Mouse (Mus musculus) cerebellum, postnatal 25 days (tissue): ENCODE data around the gene Gpr68.

Experiments
- DNase-seq, 2 experiments: peaks; one replicate each; pipeline ENCODE4 v3.0.0; 2021; ENCODE audit warnings: mixed read lengths in 2 of 2

The Gpr68 gene

GRCm38 (mm10) chr12:100907598-100908297, at the start of gene Gpr68:
Gpr68 (minus strand) TSS chr12:100908198.
- peak; percentile 77 to 80 for DNase-seq

- no peak for DNase-seq
These were observed 49.3 kb upstream of the Gpr68 start for GRCm38 (mm10) chr12:100957257-100957656.

- DNase-seq, result no peak
These were observed 48.8 kb upstream of the Gpr68 start for GRCm38 (mm10) chr12:100956825-100957224.

- DNase-seq, result no peak
These were observed 48.0 kb upstream of the Gpr68 start for GRCm38 (mm10) chr12:100956028-100956427.

GRCm38 (mm10) chr12:100953926-100954325, 45.9 kb upstream of the Gpr68 start:
- no peak for DNase-seq

GRCm38 (mm10) chr12:100952193-100952931, 44.4 kb upstream of the Gpr68 start:
- DNase-seq, result peak; percentile 71 to 83

GRCm38 (mm10) chr12:100949146-100949545, 41.1 kb upstream of the Gpr68 start:
- DNase-seq, result no peak

- no peak for DNase-seq
These were observed 40.0 kb upstream of the Gpr68 start for GRCm38 (mm10) chr12:100948021-100948420.

GRCm38 (mm10) chr12:100945948-100946347, 38.0 kb upstream of the Gpr68 start:
- no peak for DNase-seq

GRCm38 (mm10) chr12:100945501-100945900, 37.5 kb upstream of the Gpr68 start:
- DNase-seq, result no peak

- peak; percentile 68 to 76 for DNase-seq
These were observed 36.9 kb upstream of the Gpr68 start for GRCm38 (mm10) chr12:100944921-100945336.

GRCm38 (mm10) chr12:100943146-100943545, 35.1 kb upstream of the Gpr68 start:
- no peak for DNase-seq

GRCm38 (mm10) chr12:100941361-100941760, 33.4 kb upstream of the Gpr68 start:
- DNase-seq, result no peak

- no peak for DNase-seq
These were observed 29.7 kb upstream of the Gpr68 start for GRCm38 (mm10) chr12:100937441-100938360.

GRCm38 (mm10) chr12:100936737-100937136, 28.7 kb upstream of the Gpr68 start:
- no peak for DNase-seq

GRCm38 (mm10) chr12:100936116-100936515, 28.1 kb upstream of the Gpr68 start:
- peak; percentile 84 to 89 for DNase-seq

GRCm38 (mm10) chr12:100934796-100935195, 26.8 kb upstream of the Gpr68 start:
- no peak for DNase-seq

- no peak for DNase-seq
These were observed 23.7 kb upstream of the Gpr68 start for GRCm38 (mm10) chr12:100931653-100932052.

- DNase-seq, result no peak
These were observed 20.3 kb upstream of the Gpr68 start for GRCm38 (mm10) chr12:100928286-100928685.

GRCm38 (mm10) chr12:100925644-100926619, 17.9 kb upstream of the Gpr68 start:
- DNase-seq, result peak; percentile 55 to 80

GRCm38 (mm10) chr12:100924646-100925339, 16.8 kb upstream of the Gpr68 start:
- DNase-seq, result no peak
